ENCODE assay signal across 15 mouse cellular contexts in the genomic region with DNA sequence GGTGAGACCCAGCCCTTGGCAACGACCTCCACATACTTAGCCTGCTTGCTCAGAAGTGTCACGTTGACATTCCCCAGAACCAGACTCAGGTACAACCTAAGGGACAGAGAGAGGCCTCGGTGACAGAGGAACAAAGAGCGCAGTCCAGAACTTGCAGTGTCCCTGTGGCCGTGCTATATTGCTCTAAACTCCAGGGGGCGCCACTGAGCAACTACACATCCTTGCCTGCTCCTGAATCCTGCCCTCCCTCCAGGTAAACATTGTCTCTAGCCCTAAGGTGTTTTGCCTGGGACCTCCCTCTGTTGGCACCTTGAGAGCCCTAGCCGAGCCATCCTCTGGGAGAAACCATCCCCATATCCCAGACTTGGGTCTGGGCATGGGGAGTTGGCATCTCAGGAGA. TPM values are rescaled to one million over a fixed set of nuclear protein-coding genes. Genes with fewer than 3 reads are reported as not detected.
DNase-seq lines count a peak whose midpoint lies in the region; ATAC-seq and TF ChIP-seq lines count a peak whose summit lies in the region.
"Had no signal": no experiment of that assay in that cellular context is flagged by ENCODE, and none has a peak within 500 bp of the region (broad histone marks: within the 10 kb centered on the region; RNA-seq: fewer than 3 reads in every experiment).

No protein-coding gene starts in this region.

- H3K27me3 ChIP-seq in lung, postnatal 0 days (replicated peaks; ENCODE audit: insufficient read depth, low read length) = no peaks in the 10 kb centered on the region
- H3K27me3 ChIP-seq in splenic B cell, adult 2 months (ENCODE audit: control insufficient read depth, insufficient read depth, low read length, poor library complexity, severe bottlenecking) = no peaks in the 10 kb centered on the region
- no peaks in the 10 kb centered on the region for H3K27me3 ChIP-seq in midbrain, embryonic 13.5 days
- H3K27me3 ChIP-seq: embryonic facial prominence, embryonic 12.5 days; heart, embryonic 15.5 days; megakaryocyte, embryonic 14.5 days had no signal

- no peaks in the 10 kb centered on the region for H3K4me1 ChIP-seq in lung, postnatal 0 days (ENCODE audit: insufficient read depth, low read depth, low read length)
- no peaks in the 10 kb centered on the region for H3K4me1 ChIP-seq in midbrain, embryonic 13.5 days (replicated peaks)
- H3K4me1 ChIP-seq: embryonic facial prominence, embryonic 12.5 days had no signal

- ATAC-seq in lung, postnatal 0 days = no peak
- ATAC-seq in midbrain, embryonic 13.5 days = no peak

- H3K9ac ChIP-seq in lung, postnatal 0 days (replicated peaks; ENCODE audit: low read depth) = no peak overlapping the region
- H3K9ac ChIP-seq in midbrain, embryonic 13.5 days (replicated peaks) = no peak overlapping the region
- H3K9ac ChIP-seq: embryonic facial prominence, embryonic 12.5 days; heart, embryonic 15.5 days had no signal

- intact Hi-C loops in gastrocnemius, adult 2 months (cut with DNase I) = no loop called here
- intact Hi-C loops in gastrocnemius, postnatal 36 days (cut with DNase I) = no loop called here

- TF ChIP-seq CTCF in gastrocnemius, adult 2 months (IDR thresholded peaks at IDR 0.05) = peak; percentile 53
- TF ChIP-seq CTCF in lung, postnatal 0 days (IDR thresholded peaks at IDR 0.05) = peak; percentile 66

- no peak overlapping the region for H3K27ac ChIP-seq in gastrocnemius, adult 2 months
- H3K27ac ChIP-seq in lung, postnatal 0 days (ENCODE audit: low read length) = no peak overlapping the region
- no peak overlapping the region for H3K27ac ChIP-seq in midbrain, embryonic 13.5 days
- H3K27ac ChIP-seq: embryonic facial prominence, embryonic 12.5 days had no signal

- DNase-seq in gastrocnemius, adult 2 months = peak; percentile 16
- DNase-seq in gastrocnemius, postnatal 36 days = no peak
- no peak for DNase-seq in lung, postnatal 0 days (ENCODE audit: low spot score)
- no peak for DNase-seq in lung, postnatal 10 days
- peak; percentile 20 for DNase-seq in brain, adult 2 months (ENCODE audit: low read depth, low spot score)
- DNase-seq in splenic B cell, adult 2 months (ENCODE audit: low read depth, low spot score) = peak; percentile 50
- DNase-seq in frontal cortex, postnatal 25 days (ENCODE audit: low spot score in 2 of 2) = no peak
- DNase-seq: adrenal gland, postnatal 36 days; kidney, adult 18-20 months; left cerebral cortex, postnatal 4 days had no signal

- no peak overlapping the region for H3K4me3 ChIP-seq in gastrocnemius, adult 2 months
- no peak overlapping the region for H3K4me3 ChIP-seq in lung, postnatal 0 days (ENCODE audit: low read depth, low read length)
- no peak overlapping the region for H3K4me3 ChIP-seq in midbrain, embryonic 13.5 days (replicated peaks)
- H3K4me3 ChIP-seq: embryonic facial prominence, embryonic 12.5 days; heart, embryonic 15.5 days; megakaryocyte, embryonic 14.5 days had no signal

- peaks cover 44% of the 10 kb centered on the region for H3K36me3 ChIP-seq in lung, postnatal 0 days (ENCODE audit: insufficient read depth, low read length)
- peaks cover 2% of the 10 kb centered on the region for H3K36me3 ChIP-seq in splenic B cell, adult 2 months (ENCODE audit: control insufficient read depth, insufficient read depth, low read length, poor library complexity, severe bottlenecking)
- H3K36me3 ChIP-seq in midbrain, embryonic 13.5 days = peaks cover 89% of the 10 kb centered on the region

- no peaks in the 10 kb centered on the region for H3K9me3 ChIP-seq in lung, postnatal 0 days (ENCODE audit: low read length)
- H3K9me3 ChIP-seq in midbrain, embryonic 13.5 days = no peaks in the 10 kb centered on the region
- H3K9me3 ChIP-seq: embryonic facial prominence, embryonic 12.5 days; heart, embryonic 15.5 days; megakaryocyte, embryonic 14.5 days had no signal

- 73% methylated on average over 7 of the region's 7 CpGs for WGBS in lung, postnatal 0 days
- WGBS in midbrain, embryonic 13.5 days = 81% methylated on average over 7 of the region's 7 CpGs

- no peak overlapping the region for H3K4me2 ChIP-seq in lung, postnatal 0 days (replicated peaks; ENCODE audit: low read depth, low read length)
- H3K4me2 ChIP-seq in midbrain, embryonic 13.5 days (replicated peaks) = no peak overlapping the region
- H3K4me2 ChIP-seq: embryonic facial prominence, embryonic 12.5 days; heart, embryonic 15.5 days had no signal

- TF ChIP-seq EP300 in lung, postnatal 0 days (IDR thresholded peaks at IDR 0.05) = no peak

RNA-seq across cellular contexts. Expression of a gene that starts 7.1 kb away (rescaled TPM):
- total RNA-seq in gastrocnemius, adult 2 months (2021) = 1 to 10 TPM; 7.6 to 8.3 TPM
- total RNA-seq in gastrocnemius, postnatal 36 days (2021) = 1 to 10 TPM; 4.3 to 7.8 TPM
- polyA plus RNA-seq in lung, postnatal 0 days (2015; fragmentation: Nextera tagmentation; extraction: Ambion mirVana) = 44.0 and 45.2 TPM in 2 replicates
- polyA plus RNA-seq in midbrain, embryonic 13.5 days (2015; fragmentation: Nextera tagmentation; extraction: Ambion mirVana) = 70.1 and 72.7 TPM in 2 replicates

RNA-seq across cellular contexts. Expression of a gene that starts 41.0 kb away (rescaled TPM):
- total RNA-seq in gastrocnemius, adult 2 months (2021) = not detected
- total RNA-seq in gastrocnemius, postnatal 36 days (2021) = not detected
- polyA plus RNA-seq in lung, postnatal 0 days (2015; fragmentation: Nextera tagmentation; extraction: Ambion mirVana) = 1.7 TPM in 2 replicates
- polyA plus RNA-seq in midbrain, embryonic 13.5 days (2015; fragmentation: Nextera tagmentation; extraction: Ambion mirVana) = 0.34 TPM in 1 of 2 replicates, not detected in the other
- total RNA-seq: ES-E14; left cerebral cortex, postnatal 4 days had no signal

RNA-seq across cellular contexts. Expression of a gene that starts 41.1 kb away (rescaled TPM):
- 1,000 to 10,000 TPM in 1 of 2 experiments, 100 to 1,000 TPM in 1; 910 to 1,211 TPM for total RNA-seq in gastrocnemius, adult 2 months (2021)
- 1,000 to 10,000 TPM; 1,079 to 1,088 TPM for total RNA-seq in gastrocnemius, postnatal 36 days (2021)
- 281 and 302 TPM in 2 replicates for polyA plus RNA-seq in lung, postnatal 0 days (2015; fragmentation: Nextera tagmentation; extraction: Ambion mirVana)
- polyA plus RNA-seq in midbrain, embryonic 13.5 days (2015; fragmentation: Nextera tagmentation; extraction: Ambion mirVana) = 563 and 580 TPM in 2 replicates

Comparison
In these comparisons a context has a peak if more than half of its experiments do, and no peak if none do; other contexts are left out.
1. DNase-seq: peak in gastrocnemius, adult 2 months (single experiment), brain, adult 2 months (single experiment) and splenic B cell, adult 2 months (single experiment); none in gastrocnemius, postnatal 36 days (0 of 2), lung, postnatal 0 days (single experiment), lung, postnatal 10 days (single experiment) and frontal cortex, postnatal 25 days (0 of 2).